Mouse (Mus musculus) neural tube, embryonic 11.5 days (tissue): ENCODE results near the gene Spon2. TPM values are rescaled to one million over a fixed set of nuclear protein-coding genes. Genes with fewer than 3 reads are reported as not detected.
A peak's percentile ranks its signal among the peaks of the same experiment; 100 is the strongest.

Experiments
- ATAC-seq: fragments of 200-750 bp; cut with Nextera tagmentation; 2 replicates; pipeline ENCODE4 v1.8.0; 2017; ENCODE audit warnings: moderate number of reproducible peaks, mild to moderate bottlenecking, moderate TSS enrichment, moderate library complexity; ENCODE audit not compliant: insufficient read depth, low FRiP score, low TSS enrichment
- DNase-seq: peaks from one replicate; pipeline ENCODE4 v3.0.0-alpha.2; 2015; ENCODE audit warnings: low spot score
- H3K27ac ChIP-seq: fragments of 300-500 bp; sonication (generic); 2 replicates; pipeline ENCODE4 v1.5.1; 2014; ENCODE audit warnings: low read depth, mild to moderate bottlenecking, low read length
- H3K27me3 ChIP-seq: fragments of 300-500 bp; sonication (generic); 2 replicates; pipeline ENCODE4 v1.6.1; 2014; ENCODE audit warnings: mild to moderate bottlenecking, low read length, mixed read lengths; ENCODE audit not compliant: control insufficient read depth, insufficient read depth
- H3K36me3 ChIP-seq: fragments of 300-500 bp; sonication (generic); 2 replicates; pipeline ENCODE4 v1.6.1; 2014; ENCODE audit warnings: mild to moderate bottlenecking, low read length, moderate library complexity, mixed read lengths; ENCODE audit not compliant: control insufficient read depth, insufficient read depth
- H3K4me1 ChIP-seq: fragments of 300-500 bp; sonication (generic); 2 replicates; pipeline ENCODE4 v1.6.1; 2014; ENCODE audit warnings: low read length, mixed read lengths; ENCODE audit not compliant: control insufficient read depth, insufficient read depth
- H3K4me2 ChIP-seq: fragments of 300-500 bp; sonication (generic); 2 replicates; pipeline ENCODE4 v1.6.1; 2014; ENCODE audit warnings: low read depth, mild to moderate bottlenecking, moderate library complexity
- H3K4me3 ChIP-seq: fragments of 300-500 bp; sonication (generic); 2 replicates; pipeline ENCODE4 v1.5.1; 2014; ENCODE audit warnings: low read depth, low read length
- H3K9ac ChIP-seq: fragments of 300-500 bp; sonication (generic); 2 replicates; pipeline ENCODE4 v1.6.1; 2014; ENCODE audit warnings: mild to moderate bottlenecking, low read length
- H3K9me3 ChIP-seq: fragments of 300-500 bp; sonication (generic); 2 replicates; pipeline ENCODE4 v1.6.1; 2016; ENCODE audit warnings: low read length; ENCODE audit not compliant: control insufficient read depth
- WGBS: fragments of 180-500 bp; shearing (Covaris S2); extraction: QIAGEN DNeasy Blood & Tissue Kit; methylation state at CpG from one replicate; pipeline ENCODE4 v1.1.7; 2014; 5-methylcytosine and 5-hydroxymethylcytosine counted together
- polyA plus RNA-seq: library from polyadenylated mRNA; unstranded; fragments of >200 nt; fragmentation: Nextera tagmentation; extraction: Ambion mirVana; gene quantifications from 2 replicates; pipeline ENCODE4 v1.2.1, GENCODE M21; 2014

The Spon2 gene
- polyA plus RNA-seq, 1 experiment from 2014 or later: 2.6 TPM

DNA sequence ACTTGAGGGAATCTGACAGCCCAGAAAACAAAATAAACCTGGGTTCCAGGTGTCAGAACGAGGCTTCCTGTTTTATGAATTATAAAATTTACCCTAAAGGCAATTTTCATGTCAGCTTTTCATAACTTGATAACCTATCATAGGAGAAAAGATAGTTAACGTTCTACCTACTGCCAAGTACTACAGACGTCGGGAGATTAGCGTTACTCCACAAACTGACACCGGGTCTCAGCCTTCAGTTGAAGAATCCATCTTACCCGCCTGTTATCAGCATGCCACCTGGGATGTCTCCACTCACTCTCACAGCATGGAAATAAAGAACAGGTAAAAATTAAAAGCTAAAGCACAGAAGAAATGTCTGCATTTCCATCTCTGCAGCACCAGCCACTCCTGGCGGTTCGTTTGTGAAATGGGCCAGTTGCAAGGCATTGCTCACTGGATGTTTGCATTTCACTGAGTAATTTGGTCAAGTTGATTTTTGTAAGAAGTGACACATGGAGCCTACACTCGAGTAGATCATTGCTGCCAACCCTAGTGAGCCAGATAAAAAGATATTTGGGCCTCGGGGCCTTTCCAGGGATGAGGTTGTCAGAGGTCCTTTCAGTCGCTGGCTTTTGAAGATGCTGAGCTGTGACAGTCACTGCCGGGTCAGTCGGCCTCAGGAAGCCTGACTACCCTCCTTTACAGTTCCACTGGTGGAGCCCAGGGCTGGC, 9.6 kb downstream of the Spon2 start:
- Histone ChIP-seq H3K4me2 (no peak overlapping the region), H3K4me1 (no peaks in the 10 kb centered on the region), H3K27ac (no peak overlapping the region), H3K9me3 (no peaks in the 10 kb centered on the region), H3K36me3 (no peaks in the 10 kb centered on the region), H3K4me3 (no peak overlapping the region), H3K27me3 (no peaks in the 10 kb centered on the region), H3K9ac (no peak overlapping the region)
- 84% methylated on average over 14 of the region's 14 CpGs for WGBS
- no peak for DNase-seq
- ATAC-seq: no peak

GRCm38 (mm10) chr5:33207136-33207535, 11.1 kb downstream of the Spon2 start:
- Histone ChIP-seq H3K4me3 (no peak overlapping the region), H3K36me3 (no peaks in the 10 kb centered on the region), H3K9me3 (no peaks in the 10 kb centered on the region), H3K4me1 (no peaks in the 10 kb centered on the region), H3K4me2 (no peak overlapping the region), H3K27ac (no peak overlapping the region), H3K27me3 (no peaks in the 10 kb centered on the region), H3K9ac (no peak overlapping the region)
- no peak for DNase-seq
- ATAC-seq: no peak
- whole genome bisulfite sequencing: 62% methylated on average over 9 of the region's 9 CpGs

DNA sequence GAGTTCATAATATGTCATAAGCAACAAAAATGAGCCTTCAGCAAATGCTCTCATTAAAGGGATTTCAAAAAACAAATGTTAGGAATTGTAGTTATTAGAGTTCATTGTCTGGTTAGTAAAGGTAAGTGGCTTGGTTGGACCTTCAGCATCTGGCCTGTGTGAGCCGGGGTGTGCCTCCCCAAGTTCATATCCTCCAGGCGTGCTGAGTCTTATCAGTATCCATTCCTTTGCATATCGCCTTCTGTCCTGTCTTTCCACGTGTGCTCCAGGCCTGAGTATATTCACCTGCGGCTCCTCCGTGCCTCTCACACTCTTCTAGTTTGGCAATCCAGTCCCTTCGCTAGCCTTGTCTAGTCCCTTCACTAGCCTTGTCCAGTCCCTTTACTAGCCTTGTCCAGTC, 11.9 kb downstream of the Spon2 start:
- Histone ChIP-seq H3K4me2 (no peak overlapping the region), H3K4me1 (no peaks in the 10 kb centered on the region), H3K27me3 (no peaks in the 10 kb centered on the region), H3K27ac (no peak overlapping the region), H3K4me3 (no peak overlapping the region), H3K36me3 (no peaks in the 10 kb centered on the region), H3K9ac (no peak overlapping the region), H3K9me3 (no peaks in the 10 kb centered on the region)
- 92% methylated on average over 7 of the region's 7 CpGs for WGBS
- ATAC-seq (no peak), DNase-seq (no peak)

DNA sequence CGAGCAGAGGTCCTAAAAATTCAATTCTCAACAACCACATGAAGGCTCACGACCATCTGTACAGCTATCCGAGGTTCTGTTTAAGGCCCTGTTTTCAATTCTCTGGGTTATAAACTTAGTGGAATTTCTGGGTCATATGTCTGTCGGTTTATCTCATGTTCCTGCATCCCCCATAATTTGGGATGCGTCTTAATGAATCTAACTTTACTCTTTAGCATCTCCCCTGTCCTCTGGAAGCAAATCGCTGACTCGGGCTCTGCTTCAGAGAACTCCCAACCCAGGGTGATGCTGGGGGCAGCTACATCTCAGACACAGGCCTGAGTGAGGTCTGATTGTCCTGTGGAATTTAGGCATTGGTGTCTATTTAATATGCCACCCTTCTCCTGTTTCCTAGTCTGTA, 14.0 kb downstream of the Spon2 start:
- DNase-seq (no peak), ATAC-seq (no peak)
- Histone ChIP-seq H3K4me2 (no peak overlapping the region), H3K9ac (no peak overlapping the region), H3K4me3 (no peak overlapping the region), H3K27ac (no peak overlapping the region), H3K9me3 (no peaks in the 10 kb centered on the region), H3K27me3 (no peaks in the 10 kb centered on the region), H3K4me1 (no peaks in the 10 kb centered on the region), H3K36me3 (no peaks in the 10 kb centered on the region)
- 79% methylated on average over 7 of the region's 7 CpGs for WGBS

DNA sequence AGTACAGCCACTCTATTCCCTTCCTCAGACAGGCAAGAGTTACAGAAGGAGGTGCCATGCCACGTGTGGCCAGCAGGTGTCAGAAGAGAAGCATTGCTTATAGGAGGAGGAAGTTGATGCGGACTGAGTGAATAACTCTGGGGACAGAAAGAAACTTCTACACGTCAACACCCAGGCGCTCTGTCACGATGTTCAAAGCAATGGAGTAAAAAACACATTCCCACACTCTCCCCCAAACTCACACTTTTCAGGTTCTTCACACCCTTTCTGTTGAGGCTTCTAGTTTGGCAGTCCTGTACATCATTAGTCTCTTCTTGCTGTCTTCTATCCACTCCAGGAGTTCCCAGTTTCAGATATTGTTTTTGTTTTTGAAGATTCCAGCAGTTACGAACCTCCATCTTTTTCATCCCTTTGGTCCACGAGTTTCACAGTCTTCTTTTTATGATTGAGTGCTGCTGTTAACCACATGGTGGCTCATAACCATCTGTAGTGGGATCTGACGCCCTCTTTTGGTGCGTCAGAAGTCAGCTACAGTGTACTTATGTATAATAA, 14.5 kb downstream of the Spon2 start:
- H3K27ac ChIP-seq: no peak overlapping the region
- no peaks in the 10 kb centered on the region for H3K27me3 ChIP-seq
- H3K36me3 ChIP-seq: no peaks in the 10 kb centered on the region
- WGBS: 20% methylated on average over 9 of the region's 9 CpGs
- H3K4me3 ChIP-seq: no peak overlapping the region
- H3K4me1 ChIP-seq: no peaks in the 10 kb centered on the region
- ATAC-seq: no peak; the same call in 1 of the 2 replicates
- H3K9ac ChIP-seq: no peak overlapping the region
- H3K9me3 ChIP-seq: no peaks in the 10 kb centered on the region
- 0 out of 2 replicates have a peak overlapping the region, but pooled peaks have one; percentile 2 for H3K4me2 ChIP-seq
- peak; percentile 84 for DNase-seq

- H3K4me3 ChIP-seq: no peak overlapping the region
- WGBS: 82% methylated on average over 6 of the region's 6 CpGs
- no peaks in the 10 kb centered on the region for H3K27me3 ChIP-seq
- no peak overlapping the region for H3K27ac ChIP-seq
- H3K9ac ChIP-seq: no peak overlapping the region
- H3K36me3 ChIP-seq: no peaks in the 10 kb centered on the region
- no peak overlapping the region for H3K4me2 ChIP-seq
- no peak for DNase-seq
- no peak for ATAC-seq
- H3K9me3 ChIP-seq: no peaks in the 10 kb centered on the region
- no peaks in the 10 kb centered on the region for H3K4me1 ChIP-seq
These were observed 15.1 kb downstream of the Spon2 start for GRCm38 (mm10) chr5:33203171-33203565.

DNA sequence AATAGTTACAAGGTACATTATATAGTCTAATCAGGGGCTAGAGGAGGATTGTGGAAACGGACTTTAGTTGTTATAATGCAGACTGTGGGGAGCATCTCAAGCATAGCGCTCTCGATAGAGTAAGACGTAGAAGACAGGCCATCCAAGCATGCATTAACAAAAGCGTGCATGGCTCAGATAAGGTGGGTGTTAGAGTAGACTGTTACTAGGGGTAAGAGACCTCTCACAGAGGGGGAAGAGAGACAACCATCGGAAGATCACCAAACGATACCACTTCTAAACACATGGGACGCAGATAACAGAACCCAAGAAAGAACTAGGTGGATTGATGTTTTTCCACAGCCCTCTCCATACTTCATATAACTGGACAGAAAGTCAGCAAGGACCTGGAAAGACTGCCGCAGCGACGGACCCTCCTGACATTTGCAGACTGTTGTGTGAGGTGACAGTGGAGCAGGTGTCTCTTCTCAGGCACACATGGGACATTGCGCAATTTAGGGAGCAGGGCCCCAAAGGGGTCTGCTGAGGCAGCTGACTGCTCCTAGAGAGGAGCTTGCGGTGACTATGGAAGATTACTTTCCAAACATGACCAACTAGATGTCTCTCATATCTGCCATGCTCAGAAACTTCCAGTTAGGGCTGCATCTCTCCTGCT, 15.6 kb downstream of the Spon2 start:
- no peaks in the 10 kb centered on the region for H3K36me3 ChIP-seq
- H3K4me1 ChIP-seq: no peaks in the 10 kb centered on the region
- DNase-seq (no peak), ATAC-seq (no peak)
- no peak overlapping the region for H3K4me2 ChIP-seq
- 88% methylated on average over 13 of the region's 13 CpGs for WGBS
- no peaks in the 10 kb centered on the region for H3K9me3 ChIP-seq
- H3K9ac ChIP-seq: no peak overlapping the region
- H3K27me3 ChIP-seq: no peaks in the 10 kb centered on the region
- no peak overlapping the region for H3K4me3 ChIP-seq
- H3K27ac ChIP-seq: no peak overlapping the region

- Histone ChIP-seq H3K4me2 (no peak overlapping the region), H3K4me3 (no peak overlapping the region), H3K36me3 (no peaks in the 10 kb centered on the region), H3K4me1 (no peaks in the 10 kb centered on the region), H3K27ac (no peak overlapping the region), H3K9me3 (no peaks in the 10 kb centered on the region), H3K27me3 (no peaks in the 10 kb centered on the region), H3K9ac (no peak overlapping the region)
- no peak for DNase-seq
- ATAC-seq: no peak
- WGBS: 76% methylated on average over 13 of the region's 13 CpGs
These were observed 16.6 kb downstream of the Spon2 start for GRCm38 (mm10) chr5:33201697-33202096.

DNA sequence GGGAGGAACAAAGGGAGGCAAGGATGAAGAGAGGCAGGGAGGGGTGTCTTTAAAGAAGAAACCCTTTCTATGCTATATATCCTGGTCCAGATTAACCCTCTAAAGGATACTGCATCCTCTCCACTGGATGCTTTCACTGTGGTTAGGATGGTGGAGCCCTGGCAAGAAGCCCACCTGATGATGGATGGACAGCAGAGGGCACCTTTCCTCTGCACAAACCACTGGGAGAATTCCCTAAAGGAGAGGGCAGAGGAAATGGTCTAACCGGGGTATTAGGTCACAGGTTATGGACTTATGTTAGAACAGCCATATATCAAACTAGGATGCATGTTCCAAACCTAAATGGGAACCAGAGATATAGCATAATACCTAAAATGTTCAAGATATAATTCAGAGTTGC, 18.2 kb downstream of the Spon2 start:
- WGBS: 60% methylated on average over 1 of the region's 1 CpGs
- no peaks in the 10 kb centered on the region for H3K4me1 ChIP-seq
- no peaks in the 10 kb centered on the region for H3K9me3 ChIP-seq
- H3K9ac ChIP-seq: no peak overlapping the region
- H3K27ac ChIP-seq: no peak overlapping the region
- no peak overlapping the region for H3K4me2 ChIP-seq
- no peaks in the 10 kb centered on the region for H3K27me3 ChIP-seq
- ATAC-seq (no peak), DNase-seq (no peak)
- H3K36me3 ChIP-seq: no peaks in the 10 kb centered on the region
- H3K4me3 ChIP-seq: no peak overlapping the region
